Mouse (Mus musculus): ENCODE data around the gene Ap5z1. TPM values are rescaled to one million over a fixed set of nuclear protein-coding genes. Genes with fewer than 3 reads are reported as not detected.
A peak's percentile ranks its signal among the peaks of the same experiment; 100 is the strongest.

Ap5z1 gene
- 17.7 and 28.4 TPM in 2 replicates for total RNA-seq (2021)
- long read RNA-seq, transcript Ap5z1-201 (17 exons, 3,689 nt), result major isoform, 14 of 42 reads
- long read RNA-seq, partial matches to known transcripts, result 12 of 42 reads
- long read RNA-seq, other reads (novel, unspliced or antisense), result 15 of 42 reads

GRCm38 (mm10) chr5:142463461-142464454, at the start of gene Ap5z1:
Gene Ap5z1 (plus strand): TSS chr5:142463944.
- DNase-seq, result peak; percentile 95

- no peak for DNase-seq
These were observed 48.3 kb upstream of the Ap5z1 start for GRCm38 (mm10) chr5:142415401-142415800.

GRCm38 (mm10) chr5:142416070-142416775, 47.5 kb upstream of the Ap5z1 start:
- no peak for DNase-seq

GRCm38 (mm10) chr5:142417104-142417503, 46.6 kb upstream of the Ap5z1 start:
- DNase-seq, result no peak

- no peak for DNase-seq
These were observed 45.9 kb upstream of the Ap5z1 start for GRCm38 (mm10) chr5:142417876-142418275.

GRCm38 (mm10) chr5:142418419-142418818, 45.3 kb upstream of the Ap5z1 start:
- DNase-seq, result no peak

GRCm38 (mm10) chr5:142420317-142420716, 43.4 kb upstream of the Ap5z1 start:
- no peak for DNase-seq

- no peak for DNase-seq
These were observed 42.8 kb upstream of the Ap5z1 start for GRCm38 (mm10) chr5:142420920-142421319.

- no peak for DNase-seq
These were observed 41.9 kb upstream of the Ap5z1 start for GRCm38 (mm10) chr5:142421886-142422285.

- no peak for DNase-seq
These were observed 40.6 kb upstream of the Ap5z1 start for GRCm38 (mm10) chr5:142423141-142423540.

- DNase-seq, result no peak
These were observed 40.0 kb upstream of the Ap5z1 start for GRCm38 (mm10) chr5:142423701-142424100.

GRCm38 (mm10) chr5:142424627-142425349, 39.0 kb upstream of the Ap5z1 start:
- DNase-seq, result peak; percentile 55

GRCm38 (mm10) chr5:142426476-142426875, 37.3 kb upstream of the Ap5z1 start:
- DNase-seq, result no peak

GRCm38 (mm10) chr5:142427876-142428275, 35.9 kb upstream of the Ap5z1 start:
- DNase-seq, result no peak

- no peak for DNase-seq
These were observed 35.1 kb upstream of the Ap5z1 start for GRCm38 (mm10) chr5:142428691-142429090.

- no peak for DNase-seq
These were observed 32.7 kb upstream of the Ap5z1 start for GRCm38 (mm10) chr5:142431029-142431428.

GRCm38 (mm10) chr5:142431811-142432434, 31.8 kb upstream of the Ap5z1 start:
- DNase-seq, result no peak

GRCm38 (mm10) chr5:142432695-142433094, 31.0 kb upstream of the Ap5z1 start:
- DNase-seq, result no peak

GRCm38 (mm10) chr5:142434052-142434451, 29.7 kb upstream of the Ap5z1 start:
- DNase-seq, result no peak

GRCm38 (mm10) chr5:142435736-142436135, 28.0 kb upstream of the Ap5z1 start:
- no peak for DNase-seq

- DNase-seq, result no peak
These were observed 25.3 kb upstream of the Ap5z1 start for GRCm38 (mm10) chr5:142438380-142438938.

Data from adrenal gland, postnatal 25 days (tissue).